Mouse (Mus musculus) kidney, postnatal 4 days (tissue): ENCODE data around the gene Cabp4.
A peak's percentile ranks its signal among the peaks of the same experiment; 100 is the strongest.
"Not testable (repeated sequence)": the region's sequence is repeated elsewhere in the genome, so short reads cannot be mapped to it uniquely, and the experiment has no call there.

Experiments used
- DNase-seq, 2 experiments: peaks; one replicate each; pipeline ENCODE4 v3.0.0; 2021; ENCODE audit warnings: mixed read lengths in 2 of 2

Gene Cabp4

DNA sequence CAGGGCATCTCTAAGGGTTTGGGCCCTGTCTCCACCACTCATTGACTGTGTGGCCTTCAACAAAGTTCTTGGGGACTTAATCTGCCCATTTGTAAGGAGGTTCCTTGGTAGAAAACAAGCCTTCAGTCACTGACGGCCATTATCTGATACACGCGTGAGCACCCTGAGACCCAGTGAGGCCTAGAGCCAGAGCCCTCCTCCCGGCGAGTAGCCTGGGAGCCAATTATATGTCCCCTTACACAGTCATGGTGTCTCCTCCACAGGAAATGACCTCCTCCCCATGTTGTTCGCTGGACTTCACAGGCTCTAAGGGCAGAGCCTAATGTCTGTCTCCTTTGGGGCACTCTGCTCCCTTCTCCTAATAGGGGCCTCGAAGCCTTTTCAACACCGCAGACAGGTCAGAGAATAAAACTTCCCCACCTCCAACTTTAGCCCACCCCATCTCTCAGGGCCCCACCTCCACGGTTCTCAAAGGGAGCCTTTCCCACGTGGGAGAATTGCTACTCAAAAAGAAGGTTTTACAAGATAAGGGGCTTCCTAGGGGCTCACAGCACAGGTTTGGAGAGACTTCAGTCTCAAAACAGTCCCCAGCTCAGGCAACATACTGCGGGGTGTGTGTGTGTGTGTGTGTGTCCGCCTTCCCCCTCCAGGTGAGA is 2.7 kb upstream of the Cabp4 start:
- no peak for DNase-seq

DNA sequence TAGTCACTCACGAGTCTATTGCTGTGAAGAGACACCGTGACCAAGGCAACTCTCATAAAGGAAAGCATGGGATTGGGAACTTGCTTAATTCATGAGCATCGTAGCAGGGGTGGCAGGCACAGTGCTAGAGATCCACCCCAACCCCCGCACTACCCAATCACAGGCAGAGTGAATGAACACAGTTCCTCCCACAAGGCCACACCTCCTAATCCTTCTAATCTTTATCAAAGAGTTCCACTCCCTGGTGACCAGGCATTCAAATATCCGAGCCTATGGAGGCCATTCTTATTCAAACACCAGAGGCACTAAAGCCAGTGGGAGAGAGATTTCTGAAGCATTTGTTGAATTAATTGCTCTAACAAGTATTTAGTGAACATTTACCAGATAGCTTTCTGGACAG is 2.1 kb upstream of the Cabp4 start:
- no peak for DNase-seq

DNA sequence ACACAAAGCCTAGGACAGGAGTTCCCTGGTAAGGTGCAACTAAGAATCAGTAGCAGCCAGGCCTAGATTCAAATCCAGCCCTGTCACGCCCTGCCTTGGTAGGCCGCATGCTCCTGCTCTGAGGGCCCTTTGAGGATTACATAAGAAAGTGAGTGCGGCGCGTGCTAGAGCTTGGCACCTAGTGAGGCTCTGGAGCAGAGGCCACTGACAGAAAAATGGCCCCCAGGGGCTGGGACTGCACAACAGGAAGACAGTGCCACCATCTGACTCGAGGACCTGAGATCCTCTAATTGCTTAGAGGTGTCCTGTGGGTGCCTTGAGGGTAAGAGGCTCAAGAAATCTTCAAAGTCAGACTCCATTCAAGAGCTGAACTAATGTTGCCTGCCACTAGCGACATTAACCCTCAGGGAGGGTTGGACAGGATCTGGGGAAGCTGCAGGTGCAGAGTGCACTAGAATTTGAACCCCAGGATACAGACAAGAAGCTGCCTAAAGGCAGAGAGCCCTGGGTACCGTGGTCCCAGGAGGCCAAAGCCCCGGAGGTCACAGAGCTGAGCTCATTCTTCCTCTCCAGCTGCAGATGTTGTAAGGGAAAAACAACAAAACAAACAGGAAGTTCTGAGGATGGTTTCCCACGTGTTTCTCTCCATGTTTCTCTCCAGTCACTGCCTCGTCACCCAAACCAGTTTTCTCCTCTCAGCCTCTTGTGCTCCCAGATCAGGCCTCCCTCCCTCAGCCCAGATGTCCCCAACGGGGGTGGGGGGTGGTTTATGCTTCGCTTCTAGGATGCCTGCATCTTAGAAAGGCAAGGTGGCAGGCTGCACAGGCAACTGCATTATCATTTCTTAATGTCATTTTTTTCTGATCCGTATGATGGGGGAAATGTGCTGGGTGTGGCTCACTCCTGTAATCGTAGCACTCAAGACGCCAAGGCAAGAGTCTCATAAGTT is 991 bp upstream of the Cabp4 start:
- no peak for DNase-seq

- no peak for DNase-seq
These were observed 1.2 kb downstream of the Cabp4 start for GRCm38 (mm10) chr19:4142416-4143173.

DNA sequence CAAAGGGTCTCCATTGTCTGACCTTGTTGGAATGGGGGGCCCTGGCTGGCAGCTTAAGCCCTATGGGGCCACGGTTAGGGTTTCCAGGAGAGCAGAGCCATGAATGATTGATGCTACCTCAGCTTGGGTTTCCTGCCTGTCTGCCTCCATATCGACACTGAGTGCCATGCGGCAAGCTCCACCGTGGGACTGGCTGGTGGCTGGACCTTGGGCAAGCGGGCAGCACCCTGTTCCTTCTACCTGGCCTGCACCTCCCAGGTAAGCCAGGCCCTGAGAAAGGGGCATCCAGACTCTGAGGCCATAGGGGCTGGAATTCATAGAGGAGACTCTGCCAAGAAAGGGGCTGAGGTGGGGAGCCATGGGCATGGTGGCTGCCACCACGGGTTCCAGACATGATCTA is 3.7 kb downstream of the Cabp4 start:
- DNase-seq = no peak

- no peak for DNase-seq
These were observed 4.4 kb downstream of the Cabp4 start, which contains the start of gene Gpr152 for GRCm38 (mm10) chr19:4139446-4139845. Gene Gpr152 (plus strand): TSS chr19:4139787.

DNA sequence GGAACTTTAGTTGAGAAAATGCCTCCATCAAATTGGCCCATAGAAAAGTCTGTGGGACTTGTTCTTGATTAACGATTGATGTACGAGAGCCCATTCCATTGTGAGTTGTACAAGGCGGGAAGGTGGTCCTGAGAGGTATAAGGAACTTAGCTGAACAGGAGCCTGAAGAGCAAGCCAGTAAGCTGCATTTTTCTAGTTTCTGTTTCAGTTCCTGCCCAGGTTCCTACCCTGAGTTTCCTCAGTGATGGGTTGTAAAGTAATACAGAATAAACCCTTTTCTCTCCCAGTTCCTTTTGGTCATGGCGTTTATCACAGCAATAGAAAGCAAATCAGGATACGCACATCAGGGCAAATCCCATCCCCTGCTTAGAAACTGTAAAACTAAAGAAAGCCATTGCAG is 5.9 kb downstream of the Cabp4 start:
- DNase-seq = no peak

DNA sequence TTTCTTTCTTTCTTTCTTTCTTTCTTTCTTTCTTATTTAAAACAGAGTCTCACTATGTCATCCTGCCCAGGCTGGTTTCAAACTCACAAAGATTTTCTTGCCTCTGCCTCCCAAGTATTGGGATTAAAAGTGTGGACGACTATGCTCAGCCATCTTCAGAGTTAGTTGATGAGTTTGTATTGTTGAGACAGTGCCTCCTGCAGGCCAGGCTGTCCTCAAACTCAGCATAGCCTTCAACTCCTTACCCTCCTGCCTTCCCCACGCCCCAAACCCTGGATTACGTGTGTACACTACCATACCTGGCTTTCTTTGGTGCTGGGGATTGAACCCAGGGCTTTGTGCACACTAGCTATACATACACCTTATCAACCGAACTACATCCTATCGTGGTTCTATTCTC is 7.4 kb downstream of the Cabp4 start:
- DNase-seq = no peak

- not testable (repeated sequence) for DNase-seq
These were observed 7.9 kb downstream of the Cabp4 start for GRCm38 (mm10) chr19:4135963-4136345.

DNA sequence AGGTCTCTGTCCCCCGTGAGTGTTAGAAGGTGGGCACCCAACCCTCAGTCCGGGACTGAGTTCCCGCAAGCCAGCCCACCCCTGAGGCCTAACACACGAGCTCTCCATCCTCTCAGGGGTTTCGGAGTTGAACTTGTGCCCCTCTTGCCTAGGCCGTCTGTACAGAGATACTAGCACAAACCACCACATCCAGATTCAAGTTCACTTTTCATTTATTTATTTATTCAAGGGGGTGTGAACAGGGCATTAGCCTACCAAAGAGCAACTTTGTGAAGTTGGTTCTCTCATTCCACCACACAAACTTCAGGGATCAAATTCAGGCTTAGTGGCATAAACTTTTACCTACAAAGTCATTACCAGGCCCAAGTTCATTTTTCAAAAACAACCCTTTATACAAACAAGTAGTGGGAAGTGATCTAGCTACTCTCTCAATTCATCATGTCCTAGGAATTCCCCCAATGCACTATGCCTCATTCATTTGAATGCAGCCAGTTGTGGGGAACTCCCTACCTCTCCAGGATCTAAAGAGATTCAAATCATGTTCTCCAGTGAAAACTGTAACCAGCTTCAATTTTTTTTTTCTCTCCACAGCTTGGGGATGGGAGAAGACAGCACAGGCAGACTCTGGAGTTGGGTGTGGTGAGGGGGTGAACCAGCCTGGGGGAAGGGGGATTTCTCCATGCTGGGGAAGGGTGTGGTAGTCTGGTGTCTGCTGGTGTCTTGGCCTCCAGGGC is 8.4 kb downstream of the Cabp4 start:
- DNase-seq = not testable (repeated sequence)

DNA sequence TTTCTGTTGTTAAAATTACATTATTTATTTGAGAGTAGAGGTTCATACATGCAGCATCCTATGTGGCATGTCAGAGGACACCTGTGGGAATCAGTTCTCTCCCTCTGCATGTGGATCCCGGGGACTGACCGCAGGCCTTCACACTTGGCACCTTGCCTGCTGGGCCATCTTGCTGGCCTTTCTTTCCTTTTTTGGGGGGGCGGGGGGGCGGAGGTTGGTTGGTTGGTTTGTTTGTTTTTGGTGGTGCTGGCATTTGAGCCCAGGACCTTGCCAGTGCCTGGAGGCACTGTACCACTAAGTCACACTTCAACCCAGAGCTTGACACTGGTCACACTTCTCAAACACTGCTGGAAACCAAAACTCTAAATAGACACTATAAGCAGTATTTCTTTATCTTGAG is 9.5 kb downstream of the Cabp4 start:
- no peak for DNase-seq

GRCm38 (mm10) chr19:4131768-4132167 is 12.1 kb downstream of the Cabp4 start:
- DNase-seq = no peak

DNA sequence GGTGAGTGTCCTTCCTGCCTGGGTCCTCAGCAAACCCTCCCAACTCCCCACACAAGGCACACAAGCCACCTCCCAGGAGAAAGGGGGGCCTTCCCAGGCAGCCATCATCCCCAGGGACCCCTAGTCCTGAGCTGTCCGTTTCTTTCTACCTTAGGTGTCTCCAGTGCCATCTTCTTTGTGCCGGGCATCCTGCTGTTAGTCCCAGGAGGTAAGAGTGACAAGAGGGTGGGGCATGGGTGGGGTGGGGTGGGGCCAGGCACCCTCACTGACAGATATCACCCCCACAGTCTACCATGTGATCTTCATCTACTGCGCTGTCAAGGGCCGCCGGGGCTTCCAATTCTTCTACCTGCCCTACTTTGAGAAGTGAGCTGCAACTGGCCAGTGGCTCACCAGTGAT is 12.8 kb downstream of the Cabp4 start:
- DNase-seq = no peak

- no peak for DNase-seq
These were observed 13.7 kb downstream of the Cabp4 start for GRCm38 (mm10) chr19:4130106-4130505.

DNA sequence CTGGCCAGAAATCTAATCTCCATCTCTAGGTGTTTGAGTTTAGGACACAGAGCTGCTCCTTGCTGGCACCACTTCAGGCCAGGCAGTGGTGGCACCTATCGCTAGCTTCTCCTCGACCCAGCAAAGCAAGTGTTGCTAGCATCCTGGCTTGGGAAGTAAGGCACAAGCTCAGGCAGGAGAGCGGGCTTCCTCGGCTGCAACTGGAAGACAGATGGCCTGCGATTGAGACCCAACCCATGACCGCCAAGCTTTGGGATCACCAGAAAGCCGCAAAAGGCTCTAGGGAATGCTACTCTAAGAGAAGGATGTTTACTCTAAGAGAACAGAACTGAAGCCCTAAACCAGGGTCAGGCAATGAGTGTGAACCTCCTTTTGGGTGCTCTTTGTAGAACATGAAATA is 14.4 kb downstream of the Cabp4 start:
- DNase-seq = no peak

GRCm38 (mm10) chr19:4126759-4127495 is 16.9 kb downstream of the Cabp4 start:
- DNase-seq = peak; percentile 40 to 48

DNA sequence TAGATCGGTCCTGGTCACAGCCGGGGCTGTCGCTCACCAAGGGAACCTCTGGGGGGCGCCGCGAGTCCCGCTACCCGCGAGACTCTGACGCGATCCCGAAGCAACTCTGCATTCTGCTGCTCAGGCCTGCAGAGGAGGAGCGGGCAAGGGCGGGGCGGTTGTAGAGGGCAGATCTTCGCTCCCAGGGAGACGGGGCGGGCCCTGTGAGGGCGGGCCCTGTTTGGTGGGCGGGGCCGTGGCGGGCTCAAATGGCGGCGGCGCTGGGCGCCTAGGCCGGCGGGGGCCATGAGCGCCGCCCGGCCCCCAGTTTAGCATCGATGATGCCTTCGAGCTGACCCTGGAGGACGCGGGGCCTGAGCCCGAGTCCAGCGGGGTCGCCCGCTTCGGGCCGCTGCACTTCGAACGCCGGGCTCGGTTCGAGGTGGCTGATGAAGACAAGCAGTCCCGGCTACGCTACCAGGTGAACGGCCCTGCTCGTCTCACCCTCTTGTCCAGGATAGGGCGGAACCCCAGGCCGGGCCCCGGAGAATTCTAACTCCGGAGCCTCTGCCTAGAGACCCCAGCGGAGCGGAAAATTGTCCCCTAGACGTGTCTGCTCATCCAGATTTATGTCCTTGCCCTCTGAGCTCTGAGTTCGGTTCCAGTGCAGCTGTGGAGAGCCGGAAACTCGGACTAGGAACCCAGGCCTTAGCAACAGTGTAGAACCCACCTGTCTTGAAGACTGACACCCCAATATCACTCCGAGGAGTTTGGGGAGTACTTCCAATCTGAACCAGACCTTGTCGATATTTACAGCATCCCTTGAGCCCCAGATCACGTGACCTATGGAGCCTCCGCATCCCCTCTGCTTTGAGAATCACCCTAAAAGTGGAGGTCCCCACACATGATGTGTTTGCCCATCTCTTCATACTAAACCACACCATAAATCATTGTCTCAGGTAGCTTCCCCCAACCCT is 17.8 kb downstream of the Cabp4 start, which contains the start of gene Aip:
Aip (minus strand) TSS at position 118 of the 956 bp plus-strand sequence.
- peak; percentile 99 to 100 for DNase-seq

DNA sequence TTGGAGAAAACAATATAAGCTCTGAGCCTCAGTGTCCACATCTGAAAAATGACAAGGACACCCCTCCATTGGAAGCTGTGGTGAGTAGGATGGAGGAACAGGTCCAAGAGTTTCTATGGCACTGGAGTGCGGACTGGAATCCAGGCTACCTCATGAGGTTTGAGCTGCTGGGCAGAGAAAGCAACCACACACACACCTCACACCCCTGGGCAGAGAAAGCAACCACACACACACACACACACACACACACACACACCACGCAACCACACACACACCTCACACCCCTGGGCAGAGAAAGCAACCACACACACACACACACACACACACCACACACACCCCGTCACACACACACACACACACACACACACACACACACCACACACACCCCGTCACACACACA is 18.6 kb downstream of the Cabp4 start:
- DNase-seq = not testable (repeated sequence)

- DNase-seq = no peak
These were observed 19.4 kb downstream of the Cabp4 start for GRCm38 (mm10) chr19:4124432-4124831.
